ENCODE assay signal across 13 mouse cellular contexts in the genomic region with DNA sequence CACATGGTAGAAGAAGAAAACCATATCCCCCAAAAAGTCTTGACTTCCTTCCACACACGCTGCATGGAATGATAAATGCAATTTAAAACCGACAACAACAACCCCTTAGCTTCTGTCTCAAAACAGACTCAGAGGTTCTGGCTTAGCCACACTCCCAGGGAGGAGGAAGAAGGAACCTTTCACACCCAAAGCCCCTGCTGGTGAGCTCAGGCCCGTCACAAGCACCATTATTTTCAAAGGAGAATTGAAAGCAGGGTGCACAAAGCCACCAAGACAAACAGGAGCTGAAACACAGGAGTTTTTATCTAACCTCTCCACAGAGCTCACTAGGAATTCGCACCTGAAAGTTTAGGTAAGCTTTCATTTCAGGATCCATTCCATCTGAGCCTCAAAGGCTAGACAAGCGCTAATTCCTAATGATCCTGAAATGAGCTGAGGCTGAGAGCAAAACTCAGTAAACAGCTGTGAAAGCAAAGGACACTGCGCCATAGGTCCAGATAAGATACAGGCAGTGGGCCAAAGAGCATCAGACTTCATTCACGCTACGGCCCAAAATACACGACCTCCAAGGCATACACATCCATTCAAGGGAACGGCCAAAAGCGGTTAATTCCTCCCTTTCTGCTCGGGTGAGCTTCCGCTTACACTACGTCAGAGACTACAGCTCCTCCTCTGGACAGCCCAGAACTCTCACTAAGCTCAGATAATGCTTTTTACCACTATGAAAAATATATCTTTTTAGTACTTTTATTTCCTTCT. TPM values are rescaled to one million over a fixed set of nuclear protein-coding genes. Genes with fewer than 3 reads are reported as not detected.
A peak's percentile ranks its signal among the peaks of the same experiment; 100 is the strongest.
DNase-seq lines count a peak whose midpoint lies in the region; TF ChIP-seq lines count a peak whose summit lies in the region.
"Had no signal": no experiment of that assay in that cellular context is flagged by ENCODE, and none has a peak within 500 bp of the region (broad histone marks: within the 10 kb centered on the region; RNA-seq: fewer than 3 reads in every experiment).

No protein-coding gene starts in this region.

- no peak overlapping the region for H3K27ac ChIP-seq in layer of hippocampus, adult 2 months
- H3K27ac ChIP-seq: gastrocnemius, adult 2 months; hindbrain, embryonic 15.5 days; limb, embryonic 13.5 days had no signal

- no peak overlapping the region for H3K4me3 ChIP-seq in layer of hippocampus, adult 2 months
- H3K4me3 ChIP-seq: gastrocnemius, adult 2 months; hindbrain, embryonic 15.5 days; limb, embryonic 13.5 days had no signal

- TF ChIP-seq CTCF in layer of hippocampus, adult 2 months (conservative IDR thresholded peaks at IDR 0.05), result peak; percentile 14; the same call in 1 of the 2 replicates

- DNase-seq in adrenal gland, postnatal 10 days, result peak; percentile 22
- no peak for DNase-seq in adrenal gland, adult 8-10 months
- no peak for DNase-seq in layer of hippocampus, adult 2 months (ENCODE audit: low spot score in 2 of 2)
- DNase-seq in layer of hippocampus, adult 18-20 months (ENCODE audit: low spot score in 2 of 2), result no peak
- peak; percentile 18 for DNase-seq in ZHBTc4 (ENCODE audit: low read depth, low spot score)
- peak; percentile 25 for DNase-seq in heart, postnatal 4 days
- DNase-seq in cerebellum, postnatal 25 days, result no peak
- no peak for DNase-seq in spleen, adult 12 weeks (ENCODE audit: low spot score)
- DNase-seq: cerebellum, adult 18-20 months; gastrocnemius, adult 2 months; thymus, postnatal 4 days had no signal

RNA-seq across cellular contexts. Expression of a gene that starts 7.6 kb away (rescaled TPM):
- total RNA-seq in adrenal gland, postnatal 10 days (2021), result 10 to 100 TPM; 47.0 to 50.4 TPM
- total RNA-seq in adrenal gland, adult 8-10 months (2022), result 10 to 100 TPM; 53.9 to 62.2 (median 59.2) TPM
- total RNA-seq in layer of hippocampus, adult 2 months (2021), result 10 to 100 TPM; 43.8 to 46.0 TPM
- total RNA-seq in layer of hippocampus, adult 18-20 months (2021), result 10 to 100 TPM; 43.8 to 45.0 TPM
- 10 to 100 TPM; 48.0 to 48.6 TPM for total RNA-seq in heart, postnatal 4 days (2021)

RNA-seq across cellular contexts. Expression of a gene that starts 38.8 kb away (rescaled TPM):
- total RNA-seq in adrenal gland, postnatal 10 days (2021), result 100 to 1,000 TPM; 209 TPM
- total RNA-seq in adrenal gland, adult 8-10 months (2022), result 100 to 1,000 TPM; 170 to 219 (median 196) TPM
- total RNA-seq in layer of hippocampus, adult 2 months (2021), result 10 to 100 TPM; 69.6 to 70.8 TPM
- total RNA-seq in layer of hippocampus, adult 18-20 months (2021), result 10 to 100 TPM; 64.0 to 72.6 TPM
- 100 to 1,000 TPM; 108 to 113 TPM for total RNA-seq in heart, postnatal 4 days (2021)

RNA-seq across cellular contexts. Expression of a gene that starts 44.3 kb away (rescaled TPM):
- 100 to 1,000 TPM; 152 to 172 TPM for total RNA-seq in adrenal gland, postnatal 10 days (2021)
- 100 to 1,000 TPM; 145 to 204 (median 162) TPM for total RNA-seq in adrenal gland, adult 8-10 months (2022)
- total RNA-seq in layer of hippocampus, adult 2 months (2021), result 100 to 1,000 TPM; 180 to 182 TPM
- 100 to 1,000 TPM; 191 to 202 TPM for total RNA-seq in layer of hippocampus, adult 18-20 months (2021)
- 100 to 1,000 TPM; 146 to 150 TPM for total RNA-seq in heart, postnatal 4 days (2021)

Comparison
In these comparisons a context has a peak if more than half of its experiments do, and no peak if none do; other contexts are left out.
1. DNase-seq: peak in adrenal gland, postnatal 10 days (single experiment), ZHBTc4 (single experiment) and heart, postnatal 4 days (single experiment); none in adrenal gland, adult 8-10 months (single experiment), layer of hippocampus, adult 2 months (0 of 2), layer of hippocampus, adult 18-20 months (0 of 2), cerebellum, postnatal 25 days (0 of 2) and spleen, adult 12 weeks (single experiment).